Mouse (Mus musculus) midbrain, embryonic 11.5 days (tissue): Measurements from ENCODE around the gene Shroom4. TPM values are rescaled to one million over a fixed set of nuclear protein-coding genes. Genes with fewer than 3 reads are reported as not detected.

ENCODE experiments used
- ATAC-seq: fragments of 200-750 bp; cut with Nextera tagmentation; 2 replicates; pipeline ENCODE4 v1.8.0; 2017; ENCODE audit warnings: moderate TSS enrichment, moderate library complexity; ENCODE audit not compliant: low FRiP score
- DNase-seq: peaks from one replicate; pipeline ENCODE4 v3.0.0; 2015; ENCODE audit warnings: low spot score; ENCODE audit errors: missing footprints
- H3K27ac ChIP-seq: fragments of 300-500 bp; sonication (generic); 2 replicates; pipeline ENCODE4 v1.5.1; 2014; ENCODE audit warnings: low read depth, low read length
- H3K27me3 ChIP-seq: fragments of 300-500 bp; sonication (generic); 2 replicates; pipeline ENCODE4 v1.6.1; 2014; ENCODE audit warnings: mild to moderate bottlenecking, low read length, moderate library complexity, mixed read lengths; ENCODE audit not compliant: control insufficient read depth, insufficient read depth
- H3K36me3 ChIP-seq: fragments of 300-500 bp; sonication (generic); 2 replicates; pipeline ENCODE4 v1.6.1; 2014; ENCODE audit warnings: mild to moderate bottlenecking, low read length, moderate library complexity, mixed read lengths; ENCODE audit not compliant: control insufficient read depth, insufficient read depth
- H3K4me1 ChIP-seq: fragments of 300-500 bp; sonication (generic); 2 replicates; pipeline ENCODE4 v1.6.1; 2014; ENCODE audit warnings: low read length; ENCODE audit not compliant: control insufficient read depth, insufficient read depth
- H3K4me2 ChIP-seq: fragments of 300-500 bp; sonication (generic); 2 replicates; pipeline ENCODE4 v1.6.1; 2014; ENCODE audit warnings: mild to moderate bottlenecking, moderate library complexity
- H3K4me3 ChIP-seq: fragments of 300-500 bp; sonication (generic); 2 replicates; pipeline ENCODE4 v1.5.1; 2014; ENCODE audit warnings: low read depth, low read length
- H3K9ac ChIP-seq: fragments of 300-500 bp; sonication (generic); 2 replicates; pipeline ENCODE4 v1.6.1; 2014; ENCODE audit warnings: low read length
- H3K9me3 ChIP-seq: fragments of 300-500 bp; sonication (generic); 2 replicates; pipeline ENCODE4 v1.6.1; 2016; ENCODE audit warnings: low read length; ENCODE audit not compliant: control insufficient read depth
- WGBS: fragments of 180-500 bp; shearing (Covaris S2); extraction: QIAGEN DNeasy Blood & Tissue Kit; methylation state at CpG from one replicate; pipeline ENCODE4 v1.1.7; 2014; 5-methylcytosine and 5-hydroxymethylcytosine counted together
- polyA plus RNA-seq: library from polyadenylated mRNA; unstranded; fragments of >200 nt; fragmentation: Nextera tagmentation; extraction: Ambion mirVana; gene quantifications from 2 replicates; pipeline ENCODE4 v1.2.1, GENCODE M21; 2014

Gene Shroom4
- polyA plus RNA-seq, 1 experiment from 2014 or later = 3.9 TPM

GRCm38 (mm10) chrX:6475177-6475576 is 75.5 kb downstream of the Shroom4 start:
- 36% methylated on average over 1 of the region's 1 CpGs for WGBS
- Histone ChIP-seq H3K36me3 (no peaks in the 10 kb centered on the region), H3K4me3 (no peak overlapping the region), H3K27me3 (no peaks in the 10 kb centered on the region), H3K9ac (no peak overlapping the region), H3K9me3 (no peaks in the 10 kb centered on the region), H3K4me1 (no peaks in the 10 kb centered on the region), H3K27ac (no peak overlapping the region), H3K4me2 (no peak overlapping the region)
- ATAC-seq = no peak
- no peak for DNase-seq

- WGBS = 83% methylated on average over 4 of the region's 4 CpGs
- no peak overlapping the region for H3K9ac ChIP-seq
- no peaks in the 10 kb centered on the region; the same call in 1 of the 2 replicates for H3K4me1 ChIP-seq
- no peak overlapping the region for H3K4me3 ChIP-seq
- H3K36me3 ChIP-seq = no peaks in the 10 kb centered on the region
- ATAC-seq (no peak), DNase-seq (no peak)
- H3K27ac ChIP-seq = no peak overlapping the region
- no peaks in the 10 kb centered on the region for H3K9me3 ChIP-seq
- H3K4me2 ChIP-seq = no peak overlapping the region
- H3K27me3 ChIP-seq = no peaks in the 10 kb centered on the region
These were observed 82.6 kb downstream of the Shroom4 start for GRCm38 (mm10) chrX:6482268-6482667.

- Histone ChIP-seq H3K9ac (no peak overlapping the region), H3K4me1 (no peaks in the 10 kb centered on the region; the same call in 1 of the 2 replicates), H3K27ac (no peak overlapping the region), H3K9me3 (no peaks in the 10 kb centered on the region), H3K4me3 (no peak overlapping the region), H3K36me3 (no peaks in the 10 kb centered on the region), H3K27me3 (no peaks in the 10 kb centered on the region), H3K4me2 (no peak overlapping the region)
- DNase-seq (no peak), ATAC-seq (no peak)
- WGBS = 28% methylated on average over 8 of the region's 8 CpGs
These were observed 84.2 kb downstream of the Shroom4 start for GRCm38 (mm10) chrX:6483817-6484216.

- 85% methylated on average over 4 of the region's 4 CpGs for WGBS
- no peak overlapping the region for H3K9ac ChIP-seq
- no peak overlapping the region for H3K4me2 ChIP-seq
- no peaks in the 10 kb centered on the region for H3K4me1 ChIP-seq
- no peak overlapping the region for H3K4me3 ChIP-seq
- DNase-seq = no peak
- no peaks in the 10 kb centered on the region for H3K27me3 ChIP-seq
- ATAC-seq = no peak
- no peaks in the 10 kb centered on the region for H3K36me3 ChIP-seq
- no peak overlapping the region for H3K27ac ChIP-seq
- no peaks in the 10 kb centered on the region for H3K9me3 ChIP-seq
These were observed 90.8 kb downstream of the Shroom4 start for GRCm38 (mm10) chrX:6490433-6490832.

- H3K4me2 ChIP-seq = no peak overlapping the region
- no peak overlapping the region for H3K27ac ChIP-seq
- DNase-seq = no peak
- ATAC-seq = no peak
- H3K4me1 ChIP-seq = no peaks in the 10 kb centered on the region
- H3K9me3 ChIP-seq = no peaks in the 10 kb centered on the region
- no peaks in the 10 kb centered on the region for H3K27me3 ChIP-seq
- H3K4me3 ChIP-seq = no peak overlapping the region
- H3K9ac ChIP-seq = no peak overlapping the region
- H3K36me3 ChIP-seq = no peaks in the 10 kb centered on the region
These were observed 95.8 kb downstream of the Shroom4 start for GRCm38 (mm10) chrX:6495456-6495855.

GRCm38 (mm10) chrX:6496374-6496773 is 96.7 kb downstream of the Shroom4 start:
- Histone ChIP-seq H3K36me3 (no peaks in the 10 kb centered on the region), H3K4me3 (no peak overlapping the region), H3K9ac (no peak overlapping the region), H3K27me3 (no peaks in the 10 kb centered on the region), H3K9me3 (no peaks in the 10 kb centered on the region), H3K27ac (no peak overlapping the region), H3K4me2 (no peak overlapping the region), H3K4me1 (no peaks in the 10 kb centered on the region)
- ATAC-seq (no peak), DNase-seq (no peak)
- WGBS = 33% methylated on average over 2 of the region's 2 CpGs

GRCm38 (mm10) chrX:6501850-6502249 is 102.2 kb downstream of the Shroom4 start:
- H3K27ac ChIP-seq = no peak overlapping the region
- DNase-seq = no peak
- H3K9ac ChIP-seq = no peak overlapping the region
- 68% methylated on average over 1 of the region's 1 CpGs for WGBS
- no peak for ATAC-seq
- no peaks in the 10 kb centered on the region for H3K4me1 ChIP-seq
- no peaks in the 10 kb centered on the region for H3K27me3 ChIP-seq
- H3K4me3 ChIP-seq = no peak overlapping the region
- H3K4me2 ChIP-seq = no peak overlapping the region
- H3K9me3 ChIP-seq = no peaks in the 10 kb centered on the region
- no peaks in the 10 kb centered on the region for H3K36me3 ChIP-seq

- WGBS = 81% methylated on average over 3 of the region's 3 CpGs
- DNase-seq (no peak), ATAC-seq (no peak)
- Histone ChIP-seq H3K4me1 (no peaks in the 10 kb centered on the region), H3K4me2 (no peak overlapping the region), H3K4me3 (no peak overlapping the region), H3K36me3 (no peaks in the 10 kb centered on the region), H3K9ac (no peak overlapping the region), H3K9me3 (no peaks in the 10 kb centered on the region), H3K27me3 (no peaks in the 10 kb centered on the region), H3K27ac (no peak overlapping the region)
These were observed 117.6 kb downstream of the Shroom4 start for GRCm38 (mm10) chrX:6517217-6517616.

GRCm38 (mm10) chrX:6518421-6518820 is 118.8 kb downstream of the Shroom4 start:
- no peak overlapping the region for H3K27ac ChIP-seq
- no peak overlapping the region for H3K4me2 ChIP-seq
- no peaks in the 10 kb centered on the region for H3K36me3 ChIP-seq
- no peak overlapping the region for H3K4me3 ChIP-seq
- ATAC-seq (no peak), DNase-seq (no peak)
- H3K9ac ChIP-seq = no peak overlapping the region
- H3K9me3 ChIP-seq = no peaks in the 10 kb centered on the region
- no peaks in the 10 kb centered on the region for H3K4me1 ChIP-seq
- no peaks in the 10 kb centered on the region for H3K27me3 ChIP-seq
- 61% methylated on average over 2 of the region's 2 CpGs for WGBS

GRCm38 (mm10) chrX:6522935-6523334 is 123.3 kb downstream of the Shroom4 start:
- ATAC-seq (no peak), DNase-seq (no peak)
- no peak overlapping the region for H3K4me3 ChIP-seq
- no peaks in the 10 kb centered on the region for H3K4me1 ChIP-seq
- H3K9ac ChIP-seq = no peak overlapping the region
- 76% methylated on average over 2 of the region's 2 CpGs for WGBS
- H3K27ac ChIP-seq = no peak overlapping the region
- H3K9me3 ChIP-seq = no peaks in the 10 kb centered on the region
- no peak overlapping the region for H3K4me2 ChIP-seq
- no peaks in the 10 kb centered on the region for H3K36me3 ChIP-seq
- H3K27me3 ChIP-seq = no peaks in the 10 kb centered on the region
